In genomic region chr2:145676544-145676925, GRCm38 (mm10) we compare ENCODE assay signal across 9 mouse cellular contexts. TPM values are rescaled to one million over a fixed set of nuclear protein-coding genes. Genes with fewer than 3 reads are reported as not detected.
DNase-seq lines count a peak whose midpoint lies in the region; ATAC-seq lines count a peak whose summit lies in the region.
"Had no signal": no experiment of that assay in that cellular context is flagged by ENCODE, and none has a peak within 500 bp of the region (broad histone marks: within the 10 kb centered on the region; RNA-seq: fewer than 3 reads in every experiment).

No protein-coding gene starts in this region.

- H3K4me3 ChIP-seq in kidney, embryonic 14.5 days (ENCODE audit: low read length) = peak overlapping the region; percentile 53
- H3K4me3 ChIP-seq in embryonic facial prominence, embryonic 13.5 days = peak overlapping the region; percentile 65; the same call in 1 of the 2 replicates

- H3K27ac ChIP-seq in kidney, embryonic 14.5 days (ENCODE audit: low read depth, low read length) = peak overlapping the region; percentile 81
- H3K27ac ChIP-seq in embryonic facial prominence, embryonic 13.5 days = no peak overlapping the region
- H3K27ac ChIP-seq: liver, embryonic 13.5 days had no signal

- H3K9me3 ChIP-seq in kidney, embryonic 14.5 days (ENCODE audit: control insufficient read depth, low read length) = peaks cover 5% of the 10 kb centered on the region; the same call in 1 of the 2 replicates
- no peaks in the 10 kb centered on the region for H3K9me3 ChIP-seq in embryonic facial prominence, embryonic 13.5 days
- H3K9me3 ChIP-seq: liver, embryonic 13.5 days had no signal

- peak overlapping the region; percentile 75; the same call in 1 of the 2 replicates for H3K9ac ChIP-seq in kidney, embryonic 14.5 days (ENCODE audit: low read depth, low read length)
- H3K9ac ChIP-seq in embryonic facial prominence, embryonic 13.5 days = no peak overlapping the region; the same call in 1 of the 2 replicates
- H3K9ac ChIP-seq: liver, embryonic 13.5 days had no signal

- H3K4me1 ChIP-seq in kidney, embryonic 14.5 days (ENCODE audit: control insufficient read depth, insufficient read depth, low read length) = peaks cover 43% of the 10 kb centered on the region
- H3K4me1 ChIP-seq in embryonic facial prominence, embryonic 13.5 days = peaks cover 47% of the 10 kb centered on the region

- H3K27me3 ChIP-seq in kidney, embryonic 14.5 days (ENCODE audit: control insufficient read depth, insufficient read depth, low read length) = no peaks in the 10 kb centered on the region
- H3K27me3 ChIP-seq in embryonic facial prominence, embryonic 13.5 days = no peaks in the 10 kb centered on the region
- H3K27me3 ChIP-seq: Patski had no signal

- 12% methylated on average over 3 of the region's 3 CpGs for WGBS in kidney, embryonic 14.5 days
- 39% methylated on average over 3 of the region's 3 CpGs for WGBS in embryonic facial prominence, embryonic 13.5 days

- peak; percentile 11; the same call in 1 of the 2 replicates for ATAC-seq in kidney, embryonic 14.5 days (ENCODE audit: low FRiP score, low TSS enrichment)
- ATAC-seq in embryonic facial prominence, embryonic 13.5 days (ENCODE audit: insufficient number of reproducible peaks, insufficient read depth, low FRiP score, low TSS enrichment, low read depth) = no peak

- H3K4me2 ChIP-seq in kidney, embryonic 14.5 days (replicated peaks; ENCODE audit: low read depth, low read length) = peak overlapping the region; percentile 50
- H3K4me2 ChIP-seq in embryonic facial prominence, embryonic 13.5 days = peak overlapping the region; percentile 81

- DNase-seq in kidney, postnatal 10 days = no peak
- peak; percentile 81 for DNase-seq in adipocyte (ENCODE audit: low spot score)
- DNase-seq in lung, postnatal 25 days (ENCODE audit: low spot score) = peak; percentile 59
- no peak for DNase-seq in layer of hippocampus, postnatal 25 days (ENCODE audit: extremely low spot score in 1 of 2, low spot score in 1 of 2)
- no peak for DNase-seq in spleen, postnatal 4 days (ENCODE audit: low spot score in 2 of 2)
- DNase-seq: liver, embryonic 13.5 days had no signal

- H3K36me3 ChIP-seq in kidney, embryonic 14.5 days (ENCODE audit: control insufficient read depth, insufficient read depth, low read length) = no peaks in the 10 kb centered on the region; the same call in 1 of the 2 replicates
- H3K36me3 ChIP-seq in embryonic facial prominence, embryonic 13.5 days = no peaks in the 10 kb centered on the region
- H3K36me3 ChIP-seq: liver, embryonic 13.5 days had no signal

RNA-seq across cellular contexts. Expression of gene Rin2, which starts 1.5 kb away (rescaled TPM):
- 21.3 and 36.3 TPM in 2 replicates for polyA plus RNA-seq in kidney, embryonic 14.5 days (2014; fragmentation: Nextera tagmentation; extraction: Ambion mirVana)
- polyA plus RNA-seq in embryonic facial prominence, embryonic 13.5 days (2015; fragmentation: Nextera tagmentation; extraction: Ambion mirVana) = 33.0 and 39.6 TPM in 2 replicates
- 10 to 100 TPM; 20.1 to 31.1 TPM for total RNA-seq in layer of hippocampus, postnatal 25 days (2021)

Comparison
In these comparisons a context has a peak if more than half of its experiments do, and no peak if none do; other contexts are left out.
1. DNase-seq: peak in adipocyte (single experiment) and lung, postnatal 25 days (single experiment); none in kidney, postnatal 10 days (single experiment), layer of hippocampus, postnatal 25 days (0 of 2) and spleen, postnatal 4 days (0 of 2).